Mouse (Mus musculus) forebrain, postnatal 0 days (tissue): ENCODE data around the gene Iqschfp. TPM values are rescaled to one million over a fixed set of nuclear protein-coding genes. Genes with fewer than 3 reads are reported as not detected.

Experiments
- ATAC-seq: fragments of 200-750 bp; cut with Nextera tagmentation; 2 replicates; pipeline ENCODE4 v1.8.0; 2017; ENCODE audit warnings: mild to moderate bottlenecking, moderate library complexity
- DNase-seq: peaks from one replicate; pipeline ENCODE4 v3.0.0-alpha.2; 2015
- H3K27ac ChIP-seq: fragments of 300-500 bp; sonication (generic); 2 replicates; pipeline ENCODE4 v1.5.1; 2014; ENCODE audit warnings: low read depth, mild to moderate bottlenecking, antibody characterized with exemption, low read length, moderate library complexity, mixed read lengths
- H3K27me3 ChIP-seq: fragments of 300-500 bp; sonication (generic); 2 replicates; pipeline ENCODE4 v1.6.1; 2014; ENCODE audit warnings: mild to moderate bottlenecking, low read length, mixed read lengths; ENCODE audit not compliant: insufficient read depth
- H3K36me3 ChIP-seq: fragments of 300-500 bp; sonication (generic); 2 replicates; pipeline ENCODE4 v1.6.1; 2014; ENCODE audit warnings: mild to moderate bottlenecking, moderate library complexity; ENCODE audit not compliant: insufficient read depth
- H3K4me1 ChIP-seq: fragments of 300-500 bp; sonication (generic); 2 replicates; pipeline ENCODE4 v1.6.1; 2014; ENCODE audit warnings: antibody characterized with exemption; ENCODE audit not compliant: insufficient read depth
- H3K4me2 ChIP-seq: fragments of 300-500 bp; sonication (generic); 2 replicates; pipeline ENCODE4 v1.6.1; 2014; ENCODE audit warnings: low read depth, mild to moderate bottlenecking, moderate library complexity
- H3K4me3 ChIP-seq: fragments of 300-500 bp; sonication (generic); 2 replicates; pipeline ENCODE4 v1.5.1; 2014; ENCODE audit warnings: low read depth, low read length, mixed read lengths
- H3K9ac ChIP-seq: fragments of 300-500 bp; sonication (generic); 2 replicates; pipeline ENCODE4 v1.6.1; 2014; ENCODE audit warnings: mild to moderate bottlenecking
- H3K9me3 ChIP-seq: fragments of 300-500 bp; sonication (generic); 2 replicates; pipeline ENCODE4 v1.6.1; 2016; ENCODE audit warnings: low read length
- CTCF ChIP-seq: sonication (generic); IDR thresholded peaks from 2 replicates; pipeline ENCODE4 v1.5.1; 2016; ENCODE audit warnings: antibody characterized with exemption, control low read depth, low read depth
- WGBS: fragments of 180-500 bp; shearing (Covaris S2); extraction: QIAGEN DNeasy Blood & Tissue Kit; methylation state at CpG from one replicate; pipeline ENCODE4 v1.1.7; 2014; 5-methylcytosine and 5-hydroxymethylcytosine counted together
- polyA plus RNA-seq: library from polyadenylated mRNA; unstranded; fragments of >200 nt; fragmentation: Nextera tagmentation; extraction: Ambion mirVana; gene quantifications from 2 replicates; pipeline ENCODE4 v1.2.1, GENCODE M21; 2015
- total RNA-seq: library from RNA; depleted of rRNA; stranded (reverse); fragments of >200 nt; gene quantifications from 2 replicates; pipeline ENCODE4 v1.2.3, GENCODE M21; 2014

Iqschfp gene
- total and polyA plus RNA-seq, 2 experiments from 2014 or later: 6.6 to 8.8 TPM

DNA sequence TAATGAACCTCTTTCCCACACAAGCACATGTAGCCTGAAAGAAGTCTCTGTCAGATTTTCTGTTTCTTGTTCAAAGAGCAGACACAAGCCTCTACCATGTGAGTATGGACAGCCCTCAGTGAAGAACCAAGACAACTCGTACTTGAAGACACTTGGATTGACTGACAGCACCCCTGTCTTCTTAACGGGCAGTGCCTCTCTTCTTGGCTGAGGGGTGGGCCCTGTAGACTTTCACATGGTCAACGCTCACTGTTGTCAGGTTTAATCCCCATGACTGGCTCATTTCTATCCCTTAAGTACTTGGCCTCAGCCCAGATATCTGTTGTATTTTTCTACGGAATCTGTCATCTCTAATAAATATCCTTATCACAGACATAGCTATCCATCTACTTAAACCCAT lies 738.2 kb downstream of the Iqschfp start:
- no peak overlapping the region for H3K4me2 ChIP-seq
- H3K9ac ChIP-seq: no peak overlapping the region
- H3K27me3 ChIP-seq: no peaks in the 10 kb centered on the region
- H3K4me3 ChIP-seq: no peak overlapping the region
- no peaks in the 10 kb centered on the region for H3K9me3 ChIP-seq
- ATAC-seq (no peak), DNase-seq (no peak)
- H3K36me3 ChIP-seq: peaks cover 15% of the 10 kb centered on the region; the same call in 1 of the 2 replicates
- no peak overlapping the region for H3K27ac ChIP-seq
- H3K4me1 ChIP-seq: no peaks in the 10 kb centered on the region
- TF ChIP-seq CTCF: no peak
- WGBS: 82% methylated on average over 4 of the region's 4 CpGs

DNA sequence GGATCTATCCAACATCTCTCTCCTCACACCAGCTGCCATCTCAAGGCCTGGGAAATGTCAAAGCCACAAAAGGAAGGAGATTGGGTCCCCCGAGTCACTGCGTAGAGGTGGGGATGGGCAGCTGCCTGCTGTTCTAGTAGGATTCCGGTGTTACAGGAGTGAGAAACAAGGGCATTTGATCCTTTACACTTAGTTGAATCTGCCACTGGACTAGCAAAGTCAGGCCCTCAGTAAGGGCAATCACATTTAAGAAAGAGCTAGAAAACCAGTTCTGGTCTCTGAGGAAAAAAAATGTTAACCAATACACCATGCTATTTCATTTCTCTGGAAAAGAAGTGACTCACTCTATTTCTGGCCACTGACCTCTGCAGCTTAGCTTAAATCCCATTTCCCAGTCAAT lies 738.8 kb downstream of the Iqschfp start:
- Histone ChIP-seq H3K4me3 (no peak overlapping the region), H3K36me3 (0 out of 2 replicates have a peak, but pooled peaks cover 11% of the 10 kb centered on the region), H3K9me3 (no peaks in the 10 kb centered on the region), H3K4me1 (no peaks in the 10 kb centered on the region), H3K27me3 (no peaks in the 10 kb centered on the region), H3K9ac (no peak overlapping the region), H3K27ac (no peak overlapping the region), H3K4me2 (no peak overlapping the region)
- no peak for TF ChIP-seq CTCF
- ATAC-seq (no peak), DNase-seq (no peak)
- WGBS: 88% methylated on average over 3 of the region's 3 CpGs

DNA sequence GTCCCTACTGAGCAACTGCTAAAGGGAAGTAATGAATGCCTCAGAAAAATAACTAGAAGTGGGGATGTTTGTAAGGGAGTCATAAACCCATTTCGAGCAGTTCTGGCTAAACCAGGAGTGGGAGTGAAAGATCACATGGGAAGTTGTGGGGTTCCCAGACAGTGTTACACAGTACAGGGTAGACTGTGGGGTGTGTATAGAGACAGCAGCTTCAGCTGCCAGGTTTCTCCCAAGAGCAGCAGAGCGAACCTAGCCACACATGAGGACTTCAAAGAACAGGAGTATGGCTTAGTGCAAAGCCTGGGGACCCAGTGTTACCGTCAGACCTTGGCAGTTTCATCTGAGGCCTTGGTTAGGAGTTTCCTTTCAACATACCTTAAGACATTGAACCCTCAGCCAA lies 740.7 kb downstream of the Iqschfp start:
- Histone ChIP-seq H3K36me3 (0 out of 2 replicates have a peak, but pooled peaks cover 1% of the 10 kb centered on the region), H3K9ac (no peak overlapping the region), H3K9me3 (no peaks in the 10 kb centered on the region), H3K4me2 (no peak overlapping the region), H3K27me3 (no peaks in the 10 kb centered on the region), H3K4me3 (no peak overlapping the region), H3K27ac (no peak overlapping the region), H3K4me1 (no peaks in the 10 kb centered on the region)
- TF ChIP-seq CTCF: no peak
- DNase-seq: no peak
- peak; percentile 13; the same call in 1 of the 2 replicates for ATAC-seq
- 88% methylated on average over 3 of the region's 3 CpGs for WGBS

DNA sequence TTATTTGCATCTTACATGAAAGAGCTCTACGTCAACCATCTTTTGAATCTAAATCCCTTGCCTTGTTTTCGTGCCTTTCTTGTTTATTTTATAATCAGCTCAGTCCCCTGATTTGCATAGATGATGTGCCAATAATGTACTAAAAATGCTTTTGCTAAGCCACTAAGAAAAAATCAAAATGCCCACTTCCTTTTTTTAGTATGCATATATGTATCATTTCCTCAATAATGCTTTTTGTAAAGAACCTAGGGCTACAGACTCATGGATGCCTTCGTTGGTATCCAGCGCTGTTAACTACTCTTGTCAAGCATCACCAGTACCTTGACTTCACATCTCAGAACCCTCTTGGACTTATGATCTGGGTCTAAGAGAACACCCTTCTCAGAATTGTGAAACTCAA lies 741.5 kb downstream of the Iqschfp start:
- 83% methylated on average over 4 of the region's 4 CpGs for WGBS
- Histone ChIP-seq H3K9me3 (no peaks in the 10 kb centered on the region), H3K4me3 (no peak overlapping the region), H3K4me2 (no peak overlapping the region), H3K9ac (no peak overlapping the region), H3K27ac (no peak overlapping the region), H3K27me3 (no peaks in the 10 kb centered on the region), H3K36me3 (no peaks in the 10 kb centered on the region), H3K4me1 (no peaks in the 10 kb centered on the region)
- ATAC-seq (no peak), DNase-seq (no peak)
- TF ChIP-seq CTCF: no peak

DNA sequence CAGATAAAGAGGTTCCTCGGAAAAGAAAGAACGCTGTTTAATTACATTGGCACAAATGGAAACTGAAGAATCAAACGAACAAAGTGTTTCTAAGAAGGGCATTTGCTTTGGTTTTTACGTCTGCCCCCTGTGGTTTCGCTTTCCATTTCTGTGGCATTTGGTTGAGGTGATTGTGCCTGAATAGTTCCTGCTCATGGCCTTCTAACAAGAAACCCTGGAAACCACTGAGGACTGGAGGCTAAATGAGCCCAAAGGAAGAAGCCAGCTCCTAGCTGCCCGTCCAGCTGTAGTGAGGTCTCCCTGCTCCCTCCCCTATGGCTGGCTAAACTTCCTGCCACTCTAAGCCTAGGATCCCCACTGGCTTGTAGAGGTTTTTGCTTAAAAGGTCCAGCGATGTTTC lies 745.9 kb downstream of the Iqschfp start:
- H3K9me3 ChIP-seq: no peaks in the 10 kb centered on the region
- no peak overlapping the region for H3K9ac ChIP-seq
- no peaks in the 10 kb centered on the region for H3K36me3 ChIP-seq
- no peak overlapping the region for H3K27ac ChIP-seq
- no peak for TF ChIP-seq CTCF
- DNase-seq (peak; percentile 11), ATAC-seq (peak; percentile 54)
- H3K4me1 ChIP-seq: no peaks in the 10 kb centered on the region
- WGBS: 12% methylated on average over 7 of the region's 7 CpGs
- no peaks in the 10 kb centered on the region for H3K27me3 ChIP-seq
- no peak overlapping the region for H3K4me3 ChIP-seq
- H3K4me2 ChIP-seq: no peak overlapping the region

DNA sequence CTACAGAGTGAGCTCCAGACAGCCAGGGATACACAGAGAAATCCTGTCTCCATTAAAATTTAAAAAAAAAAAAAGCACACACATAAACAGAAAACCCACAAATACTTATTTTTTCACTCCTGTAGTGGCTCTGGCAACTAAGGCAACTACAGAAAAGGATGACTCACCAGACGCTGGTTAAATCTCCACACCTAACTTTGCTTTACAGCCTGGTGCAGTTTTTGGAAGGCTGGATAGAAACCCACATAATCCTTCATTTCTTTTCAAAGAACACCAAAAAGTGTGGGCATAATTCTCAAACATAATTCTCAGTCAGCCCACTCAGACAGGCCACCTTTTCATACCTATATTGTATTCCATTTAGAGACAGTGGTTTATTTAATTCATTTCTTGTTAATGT lies 746.7 kb downstream of the Iqschfp start:
- H3K4me3 ChIP-seq: no peak overlapping the region
- TF ChIP-seq CTCF: no peak
- H3K4me2 ChIP-seq: no peak overlapping the region
- 84% methylated on average over 1 of the region's 1 CpGs for WGBS
- H3K9me3 ChIP-seq: no peaks in the 10 kb centered on the region
- no peak overlapping the region for H3K9ac ChIP-seq
- ATAC-seq (no peak), DNase-seq (no peak)
- H3K36me3 ChIP-seq: no peaks in the 10 kb centered on the region
- no peaks in the 10 kb centered on the region for H3K27me3 ChIP-seq
- no peak overlapping the region for H3K27ac ChIP-seq
- H3K4me1 ChIP-seq: no peaks in the 10 kb centered on the region

DNA sequence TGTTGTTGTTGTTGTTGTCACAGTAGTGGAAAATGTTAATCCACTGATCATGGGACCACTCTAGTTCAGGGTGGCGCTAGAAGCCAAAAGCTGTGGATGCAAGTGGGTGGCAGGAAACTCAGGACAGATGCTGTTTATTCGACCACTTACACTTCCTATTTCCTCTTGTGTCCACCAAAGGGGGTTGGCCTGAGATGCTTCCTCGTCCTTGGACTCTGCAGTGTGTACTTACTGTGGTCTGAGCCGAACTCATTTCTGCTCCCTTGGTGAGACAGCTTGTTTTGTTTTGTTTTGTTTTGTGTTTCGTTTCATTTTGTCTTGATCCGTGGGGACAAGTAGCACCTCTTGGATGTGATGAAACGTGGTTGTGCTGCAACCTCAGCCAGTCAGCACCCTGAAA lies 750.9 kb downstream of the Iqschfp start:
- DNase-seq: no peak
- no peaks in the 10 kb centered on the region for H3K4me1 ChIP-seq
- no peak for TF ChIP-seq CTCF
- no peak overlapping the region for H3K4me3 ChIP-seq
- ATAC-seq: no peak
- H3K27me3 ChIP-seq: no peaks in the 10 kb centered on the region
- no peaks in the 10 kb centered on the region for H3K36me3 ChIP-seq
- H3K27ac ChIP-seq: no peak overlapping the region
- no peak overlapping the region for H3K4me2 ChIP-seq
- H3K9ac ChIP-seq: no peak overlapping the region
- H3K9me3 ChIP-seq: no peaks in the 10 kb centered on the region
- 87% methylated on average over 7 of the region's 7 CpGs for WGBS
